Mouse (Mus musculus): Measurements from ENCODE around the gene Vmp1. TPM values are rescaled to one million over a fixed set of nuclear protein-coding genes. Genes with fewer than 3 reads are reported as not detected.

The Vmp1 gene
- polyA plus RNA-seq, 1 experiment, result 80.0 TPM

Other genes starting within 250 kb of the Vmp1 start
- gene Rnft1, start 199.2 kb downstream of the Vmp1 start, polyA plus RNA-seq (2012; rRNA removed), result 11.2 and 11.8 TPM in 2 replicates
- 27.7 and 29.3 TPM in 2 replicates for gene Rps6kb1, start 139.0 kb downstream of the Vmp1 start, polyA plus RNA-seq (2012; rRNA removed)
- gene Tubd1, start 138.8 kb downstream of the Vmp1 start, polyA plus RNA-seq (2012; rRNA removed), result 5.6 and 6.7 TPM in 2 replicates
- gene Ptrh2, start 149 bp upstream of the Vmp1 start, polyA plus RNA-seq (2012; rRNA removed), result 8.5 and 9.0 TPM in 2 replicates
- 374 and 390 TPM in 2 replicates for gene Cltc, start 73.7 kb upstream of the Vmp1 start, polyA plus RNA-seq (2012; rRNA removed)
- 15.0 and 16.6 TPM in 2 replicates for gene Dhx40, start 123.9 kb upstream of the Vmp1 start, polyA plus RNA-seq (2012; rRNA removed)

Measured in frontal cortex, adult 2 months (tissue).